Mouse (Mus musculus) kidney, postnatal 10 days (tissue): ENCODE data around the gene Olfr287.
A peak's percentile ranks its signal among the peaks of the same experiment; 100 is the strongest.

ENCODE experiments used
- DNase-seq: peaks from one replicate; pipeline ENCODE4 v3.0.0; 2021; ENCODE audit warnings: mixed read lengths

The Olfr287 gene

GRCm38 (mm10) chr15:98167645-98168621 lies 52.9 kb downstream of the Olfr287 start:
- DNase-seq, result peak; percentile 84

- no peak for DNase-seq
These were observed 53.8 kb downstream of the Olfr287 start, which contains the start of gene Ccdc184 for GRCm38 (mm10) chr15:98166963-98167644. TSS of gene Ccdc184 (plus strand) at chr15:98167158.

GRCm38 (mm10) chr15:98165525-98165924 lies 55.3 kb downstream of the Olfr287 start, which contains the start of gene Asb8:
TSS of gene Asb8 (minus strand) at chr15:98165625.
- DNase-seq, result no peak

- no peak for DNase-seq
These were observed 58.3 kb downstream of the Olfr287 start for GRCm38 (mm10) chr15:98162561-98162960.

GRCm38 (mm10) chr15:98161026-98161805 lies 59.6 kb downstream of the Olfr287 start:
- no peak for DNase-seq

GRCm38 (mm10) chr15:98157253-98157652 lies 63.6 kb downstream of the Olfr287 start:
- no peak for DNase-seq
